Mouse (Mus musculus) C2C12 (cell line): ENCODE data around the gene Git2. TPM values are rescaled to one million over a fixed set of nuclear protein-coding genes. Genes with fewer than 3 reads are reported as not detected.
A peak's percentile ranks its signal among the peaks of the same experiment; 100 is the strongest.

ENCODE experiments used
- H3K27me3 ChIP-seq: one replicate; pipeline ENCODE4 v1.6.1; 2011; ENCODE audit not compliant: control insufficient read depth, insufficient read depth, insufficient read length
- H3K36me3 ChIP-seq: one replicate; pipeline ENCODE4 v1.6.1; 2011; ENCODE audit not compliant: control insufficient read depth, insufficient read depth
- H3K4me3 ChIP-seq: one replicate; pipeline ENCODE4 v1.5.1; 2011; ENCODE audit warnings: mild to moderate bottlenecking, control low read depth; ENCODE audit not compliant: poor library complexity, insufficient read depth, severe bottlenecking
- H3K79me2 ChIP-seq: one replicate; pipeline ENCODE4 v1.6.1; 2011; ENCODE audit not compliant: control insufficient read depth, insufficient read depth
- H3K79me3 ChIP-seq: one replicate; pipeline ENCODE4 v1.6.1; 2011; ENCODE audit warnings: low read depth, control low read depth
- H3ac ChIP-seq: one replicate; pipeline ENCODE3; 2011; ENCODE audit warnings: low read depth; ENCODE audit not compliant: control insufficient read depth, insufficient read length
- CEBPB ChIP-seq: IDR thresholded peaks from one replicate; pipeline ENCODE4 v1.6.1; 2011; ENCODE audit warnings: low read depth, mild to moderate bottlenecking, control low read depth, moderate library complexity
- CTCF ChIP-seq: IDR thresholded peaks from one replicate; pipeline ENCODE4 v1.5.1; 2011; ENCODE audit not compliant: control insufficient read depth, insufficient read depth, insufficient read length
- FOSL1 ChIP-seq: IDR thresholded peaks from one replicate; pipeline ENCODE4 v1.8.0; 2011; ENCODE audit warnings: mild to moderate bottlenecking, low read length; ENCODE audit not compliant: poor library complexity, insufficient read depth, severe bottlenecking
- MAX ChIP-seq: IDR thresholded peaks from one replicate; pipeline ENCODE4 v1.6.1; 2011; ENCODE audit warnings: mild to moderate bottlenecking, control low read depth
- MYOD1 ChIP-seq: IDR thresholded peaks from one replicate; pipeline ENCODE4 v1.6.1; 2011; ENCODE audit warnings: low read depth; ENCODE audit not compliant: control insufficient read depth, insufficient read length
- MYOG ChIP-seq: IDR thresholded peaks from one replicate; pipeline ENCODE4 v1.6.1; 2011; ENCODE audit not compliant: control insufficient read depth, insufficient read length; ENCODE audit errors: extremely low read depth
- USF1 ChIP-seq: IDR thresholded peaks from one replicate; pipeline ENCODE4 v1.6.1; 2011; ENCODE audit warnings: low read depth, mild to moderate bottlenecking, control low read depth, moderate library complexity
- polyA plus RNA-seq: library from polyadenylated mRNA; unstranded; fragments of >200 nt; fragmentation: generic; extraction: Trizol; gene quantifications from one replicate; pipeline ENCODE4 v1.2.1, GENCODE M21; 2012; ENCODE audit warnings: missing spikeins

Git2 gene
- polyA plus RNA-seq, 1 experiment, result 19.5 TPM

- H3K79me2 ChIP-seq, result peaks cover 80% of the 10 kb centered on the region
- TF ChIP-seq USF1, result peak; percentile 90
- no peak for TF ChIP-seq CTCF
- no peak for TF ChIP-seq MYOD1
- no peak for TF ChIP-seq MAX
- peaks cover 53% of the 10 kb centered on the region for H3K79me3 ChIP-seq
- H3K36me3 ChIP-seq, result no peaks in the 10 kb centered on the region
- peak overlapping the region; percentile 89 for H3K4me3 ChIP-seq
- peak overlapping the region; percentile 64 for H3ac ChIP-seq
- no peaks in the 10 kb centered on the region for H3K27me3 ChIP-seq
Measured at GRCm38 (mm10) chr5:114773211-114773710, 2.1 kb downstream of the Git2 start.

- TF ChIP-seq MYOD1 (no peak), MYOG (no peak), USF1 (no peak), MAX (no peak), CEBPB (no peak), CTCF (no peak), FOSL1 (no peak)
- peak overlapping the region; percentile 64 for H3ac ChIP-seq
- no peaks in the 10 kb centered on the region for H3K36me3 ChIP-seq
- H3K4me3 ChIP-seq, result peak overlapping the region; percentile 89
- H3K27me3 ChIP-seq, result no peaks in the 10 kb centered on the region
- peaks cover 80% of the 10 kb centered on the region for H3K79me2 ChIP-seq
- peaks cover 59% of the 10 kb centered on the region for H3K79me3 ChIP-seq
Measured at GRCm38 (mm10) chr5:114772456-114773203, 2.7 kb downstream of the Git2 start.

- peaks cover 80% of the 10 kb centered on the region for H3K79me2 ChIP-seq
- H3K27me3 ChIP-seq, result no peaks in the 10 kb centered on the region
- no peak overlapping the region for H3ac ChIP-seq
- H3K36me3 ChIP-seq, result no peaks in the 10 kb centered on the region
- no peak overlapping the region for H3K4me3 ChIP-seq
- peaks cover 61% of the 10 kb centered on the region for H3K79me3 ChIP-seq
- no peak for TF ChIP-seq CTCF
- no peak for TF ChIP-seq MAX
- no peak for TF ChIP-seq MYOD1
- no peak for TF ChIP-seq MYOG
Measured at GRCm38 (mm10) chr5:114771796-114772195, 3.5 kb downstream of the Git2 start.

- TF ChIP-seq USF1 (no peak), MYOG (no peak), CEBPB (no peak), MAX (no peak), FOSL1 (no peak), CTCF (no peak), MYOD1 (no peak)
- Histone ChIP-seq H3ac (no peak overlapping the region), H3K27me3 (no peaks in the 10 kb centered on the region), H3K79me2 (peaks cover 70% of the 10 kb centered on the region), H3K79me3 (peaks cover 50% of the 10 kb centered on the region), H3K4me3 (no peak overlapping the region), H3K36me3 (peaks cover 11% of the 10 kb centered on the region)
Measured at GRCm38 (mm10) chr5:114769786-114770185, 5.5 kb downstream of the Git2 start.

- H3K4me3 ChIP-seq, result no peak overlapping the region
- peaks cover 45% of the 10 kb centered on the region for H3K79me3 ChIP-seq
- H3K27me3 ChIP-seq, result no peaks in the 10 kb centered on the region
- H3K36me3 ChIP-seq, result peaks cover 26% of the 10 kb centered on the region
- no peak overlapping the region for H3ac ChIP-seq
- H3K79me2 ChIP-seq, result peaks cover 64% of the 10 kb centered on the region
- TF ChIP-seq MAX (no peak), FOSL1 (no peak)
Measured at GRCm38 (mm10) chr5:114767185-114767584, 8.1 kb downstream of the Git2 start.

GRCm38 (mm10) chr5:114766686-114767085 is 8.6 kb downstream of the Git2 start:
- Histone ChIP-seq H3K36me3 (peaks cover 27% of the 10 kb centered on the region), H3K27me3 (no peaks in the 10 kb centered on the region), H3K4me3 (no peak overlapping the region), H3ac (no peak overlapping the region), H3K79me2 (peaks cover 59% of the 10 kb centered on the region), H3K79me3 (peaks cover 40% of the 10 kb centered on the region)
- TF ChIP-seq MAX, result no peak
- no peak for TF ChIP-seq FOSL1
